Mouse (Mus musculus): ENCODE measurements at regions not wholly inside any gene's neighbourhood (a gene's known extent, or its start where the extent isn't known, plus 50 kb on each side); places are given as distances from the start of the nearest gene placed in this dataset.

GRCm38 (mm10) chr1:121249081-121249480, 83.3 kb downstream of the Insig2 start:
- no peaks in the 10 kb centered on the region for H3K36me3 ChIP-seq
- WGBS, result 71% methylated on average over 1 of the region's 1 CpGs
- no peak for DNase-seq (ENCODE audit: low spot score)

GRCm38 (mm10) chr1:121250686-121251085, 81.7 kb downstream of the Insig2 start:
- Histone ChIP-seq H3K4me1 (replicated peaks) (no peaks in the 10 kb centered on the region), H3K27me3 (ENCODE audit: insufficient read depth, poor library complexity, severe bottlenecking) (no peaks in the 10 kb centered on the region), H3K9me3 (no peaks in the 10 kb centered on the region), H3K36me3 (no peaks in the 10 kb centered on the region), H3K27ac (no peak overlapping the region), H3K4me3 (no peak overlapping the region)
- DNase-seq (ENCODE audit: low spot score), result no peak
- 79% methylated on average over 4 of the region's 4 CpGs for WGBS

More at GRCm38 (mm10) chr1:121249081-121249480, 83.3 kb downstream of the Insig2 start:
- H3K9me3 ChIP-seq, result no peaks in the 10 kb centered on the region
- H3K4me3 ChIP-seq, result no peak overlapping the region
- no peak overlapping the region for H3K27ac ChIP-seq
- no peaks in the 10 kb centered on the region for H3K4me1 ChIP-seq (replicated peaks)
- H3K27me3 ChIP-seq (ENCODE audit: insufficient read depth, poor library complexity, severe bottlenecking), result no peaks in the 10 kb centered on the region

- Histone ChIP-seq H3K4me1 (replicated peaks) (no peaks in the 10 kb centered on the region), H3K27ac (no peak overlapping the region), H3K27me3 (ENCODE audit: insufficient read depth, poor library complexity, severe bottlenecking) (no peaks in the 10 kb centered on the region), H3K9me3 (no peaks in the 10 kb centered on the region), H3K4me3 (no peak overlapping the region), H3K36me3 (no peaks in the 10 kb centered on the region)
- WGBS, result 92% methylated on average over 7 of the region's 7 CpGs
- DNase-seq (ENCODE audit: low spot score), result no peak
Measured at GRCm38 (mm10) chr1:121252056-121252455, 80.3 kb downstream of the Insig2 start.

GRCm38 (mm10) chr1:121254196-121254595, 78.2 kb downstream of the Insig2 start:
- WGBS, result 88% methylated on average over 9 of the region's 9 CpGs
- Histone ChIP-seq H3K4me1 (replicated peaks) (no peaks in the 10 kb centered on the region), H3K4me3 (no peak overlapping the region), H3K9me3 (no peaks in the 10 kb centered on the region), H3K36me3 (no peaks in the 10 kb centered on the region), H3K27me3 (ENCODE audit: insufficient read depth, poor library complexity, severe bottlenecking) (no peaks in the 10 kb centered on the region), H3K27ac (no peak overlapping the region)
- DNase-seq (ENCODE audit: low spot score), result no peak

All from hindbrain, embryonic 10.5 days (tissue).